Mouse (Mus musculus) hindbrain, embryonic 14.5 days (tissue): Measurements from ENCODE around the gene Olfr124. TPM values are rescaled to one million over a fixed set of nuclear protein-coding genes. Genes with fewer than 3 reads are reported as not detected.

Experiments used
- ATAC-seq: fragments of 200-750 bp; cut with Nextera tagmentation; 2 replicates; pipeline ENCODE4 v1.8.0; 2017; ENCODE audit warnings: moderate number of reproducible peaks, mild to moderate bottlenecking, moderate TSS enrichment, moderate library complexity; ENCODE audit not compliant: low FRiP score
- DNase-seq: peaks from one replicate; pipeline ENCODE4 v3.0.0-alpha.2; 2015; ENCODE audit warnings: low spot score
- H3K27ac ChIP-seq: fragments of 300-500 bp; sonication (generic); 2 replicates; pipeline ENCODE4 v1.5.1; 2014; ENCODE audit warnings: mild to moderate bottlenecking, moderate library complexity
- H3K27me3 ChIP-seq: fragments of 300-500 bp; sonication (generic); 2 replicates; pipeline ENCODE4 v1.6.1; 2014; ENCODE audit warnings: mild to moderate bottlenecking, low read length, mixed read lengths; ENCODE audit not compliant: control insufficient read depth, insufficient read depth
- H3K36me3 ChIP-seq: fragments of 300-500 bp; sonication (generic); replicated peaks from 2 replicates; pipeline ENCODE4 v1.6.1; 2014; ENCODE audit not compliant: control insufficient read depth, insufficient read depth
- H3K4me1 ChIP-seq: fragments of 300-500 bp; sonication (generic); replicated peaks from 2 replicates; pipeline ENCODE4 v1.6.1; 2014; ENCODE audit warnings: antibody characterized with exemption, low read length, mixed read lengths; ENCODE audit not compliant: control insufficient read depth, insufficient read depth
- H3K4me2 ChIP-seq: fragments of 300-500 bp; sonication (generic); replicated peaks from 2 replicates; pipeline ENCODE4 v1.6.1; 2014; ENCODE audit warnings: mild to moderate bottlenecking, moderate library complexity
- H3K4me3 ChIP-seq: fragments of 300-500 bp; sonication (generic); replicated peaks from 2 replicates; pipeline ENCODE4 v1.5.1; 2014; ENCODE audit warnings: mild to moderate bottlenecking, low read length
- H3K9ac ChIP-seq: fragments of 300-500 bp; sonication (generic); 2 replicates; pipeline ENCODE4 v1.6.1; 2014
- H3K9me3 ChIP-seq: fragments of 300-500 bp; sonication (generic); 2 replicates; pipeline ENCODE4 v1.6.1; 2016; ENCODE audit warnings: low read length; ENCODE audit not compliant: control insufficient read depth
- WGBS: fragments of 180-500 bp; shearing (Covaris S2); extraction: QIAGEN DNeasy Blood & Tissue Kit; methylation state at CpG from one replicate; pipeline ENCODE4 v1.1.7; 2014; 5-methylcytosine and 5-hydroxymethylcytosine counted together
- polyA plus RNA-seq: library from polyadenylated mRNA; unstranded; fragments of >200 nt; fragmentation: Nextera tagmentation; extraction: Ambion mirVana; gene quantifications from 2 replicates; pipeline ENCODE4 v1.2.1, GENCODE M21; 2014

The Olfr124 gene
- polyA plus RNA-seq = not detected in 2 replicates

- ATAC-seq (no peak), DNase-seq (no peak)
- Histone ChIP-seq H3K36me3 (no peaks in the 10 kb centered on the region), H3K4me1 (no peaks in the 10 kb centered on the region), H3K4me2 (no peak within 1 kb of the TSS), H3K9me3 (no peaks in the 10 kb centered on the region), H3K4me3 (no peak within 1 kb of the TSS), H3K27ac (no peak within 1 kb of the TSS), H3K9ac (no peak within 1 kb of the TSS), H3K27me3 (no peaks in the 10 kb centered on the region)
- WGBS = 89% methylated on average over 3 of the region's 3 CpGs
These were observed at the start of gene Olfr124 for GRCm38 (mm10) chr17:37799588-37799987. Olfr124 (plus strand) TSS chr17:37799888.

- ATAC-seq (no peak), DNase-seq (no peak)
- no peak within 1 kb of the TSS for H3K4me2 ChIP-seq
- no peak within 1 kb of the TSS for H3K4me3 ChIP-seq
- H3K36me3 ChIP-seq = no peaks in the 10 kb centered on the region
- WGBS = 88% methylated on average over 4 of the region's 4 CpGs
- no peaks in the 10 kb centered on the region for H3K27me3 ChIP-seq
- H3K9ac ChIP-seq = no peak within 1 kb of the TSS
- H3K27ac ChIP-seq = no peak within 1 kb of the TSS
- H3K9me3 ChIP-seq = no peaks in the 10 kb centered on the region
- no peaks in the 10 kb centered on the region for H3K4me1 ChIP-seq
These were observed 31.4 kb upstream of the Olfr124 start, which contains the start of gene Olfr122 for GRCm38 (mm10) chr17:37768307-37768706. Olfr122 (plus strand) TSS chr17:37768607.

GRCm38 (mm10) chr17:37793229-37793628 is 6.5 kb upstream of the Olfr124 start, which contains the start of gene Olfr123:
Olfr123 (plus strand) TSS chr17:37793529.
- WGBS = 95% methylated on average over 2 of the region's 2 CpGs
- Histone ChIP-seq H3K4me3 (no peak within 1 kb of the TSS), H3K27ac (no peak within 1 kb of the TSS), H3K9ac (no peak within 1 kb of the TSS), H3K27me3 (no peaks in the 10 kb centered on the region), H3K4me1 (no peaks in the 10 kb centered on the region), H3K36me3 (no peaks in the 10 kb centered on the region), H3K9me3 (no peaks in the 10 kb centered on the region), H3K4me2 (no peak within 1 kb of the TSS)
- no peak for DNase-seq
- no peak for ATAC-seq

- Histone ChIP-seq H3K4me1 (no peaks in the 10 kb centered on the region), H3K36me3 (no peaks in the 10 kb centered on the region), H3K4me2 (no peak within 1 kb of the TSS), H3K9ac (no peak within 1 kb of the TSS), H3K27me3 (no peaks in the 10 kb centered on the region), H3K27ac (no peak within 1 kb of the TSS), H3K4me3 (no peak within 1 kb of the TSS), H3K9me3 (no peaks in the 10 kb centered on the region)
- no peak for DNase-seq
- ATAC-seq = no peak
These were observed 33.0 kb downstream of the Olfr124 start, which contains the start of gene Olfr125 for GRCm38 (mm10) chr17:37832649-37833048. Olfr125 (plus strand) TSS chr17:37832949.

GRCm38 (mm10) chr17:37847183-37847582 is 47.5 kb downstream of the Olfr124 start, which contains the start of gene Olfr126:
Olfr126 (plus strand) TSS chr17:37847483.
- Histone ChIP-seq H3K4me1 (no peaks in the 10 kb centered on the region), H3K9me3 (no peaks in the 10 kb centered on the region), H3K27me3 (no peaks in the 10 kb centered on the region), H3K27ac (no peak within 1 kb of the TSS), H3K4me3 (no peak within 1 kb of the TSS), H3K9ac (no peak within 1 kb of the TSS), H3K4me2 (no peak within 1 kb of the TSS), H3K36me3 (no peaks in the 10 kb centered on the region)
- no peak for ATAC-seq
- no peak for DNase-seq

Other genes starting within 250 kb of the Olfr124 start
- not detected in 2 replicates for gene Olfr112, start 230.4 kb upstream of the Olfr124 start, polyA plus RNA-seq
- gene Olfr113, start 222.2 kb upstream of the Olfr124 start, polyA plus RNA-seq = not detected in 2 replicates
- gene Olfr114, start 207.1 kb upstream of the Olfr124 start, polyA plus RNA-seq = not detected in 2 replicates
- not detected in 2 replicates for gene Olfr115, start 172.8 kb upstream of the Olfr124 start, polyA plus RNA-seq
- gene Olfr116, start 172.7 kb upstream of the Olfr124 start, polyA plus RNA-seq = not detected in 2 replicates
- gene Olfr117, start 136.1 kb upstream of the Olfr124 start, polyA plus RNA-seq = not detected in 2 replicates
- gene Olfr118, start 132.9 kb upstream of the Olfr124 start, polyA plus RNA-seq = not detected in 2 replicates
- not detected in 2 replicates for gene Olfr119, start 103.3 kb upstream of the Olfr124 start, polyA plus RNA-seq
- not detected in 2 replicates for gene Olfr120, start 78.1 kb upstream of the Olfr124 start, polyA plus RNA-seq
- not detected in 2 replicates for gene Olfr121, start 51.0 kb upstream of the Olfr124 start, polyA plus RNA-seq
- gene Olfr122, start 31.3 kb upstream of the Olfr124 start, polyA plus RNA-seq = not detected in 2 replicates
- not detected in 2 replicates for gene Olfr123, start 6.4 kb upstream of the Olfr124 start, polyA plus RNA-seq
- not detected in 2 replicates for gene Olfr125, start 33.1 kb downstream of the Olfr124 start, polyA plus RNA-seq
- gene Olfr126, start 47.6 kb downstream of the Olfr124 start, polyA plus RNA-seq = not detected in 2 replicates
- gene Olfr127, start 100.5 kb downstream of the Olfr124 start, polyA plus RNA-seq = not detected in 2 replicates
- gene Olfr128, start 120.7 kb downstream of the Olfr124 start, polyA plus RNA-seq = not detected in 2 replicates
- gene Olfr761, start 153.2 kb downstream of the Olfr124 start, polyA plus RNA-seq = not detected in 2 replicates